Mouse (Mus musculus) intestine, postnatal 0 days (tissue): Measurements from ENCODE around the gene Ppp1r11. TPM values are rescaled to one million over a fixed set of nuclear protein-coding genes. Genes with fewer than 3 reads are reported as not detected.
A peak's percentile ranks its signal among the peaks of the same experiment; 100 is the strongest.

Experiments used
- ATAC-seq: fragments of 200-750 bp; cut with Nextera tagmentation; 2 replicates; pipeline ENCODE4 v1.8.0; 2017; ENCODE audit warnings: mild to moderate bottlenecking, moderate TSS enrichment, moderate library complexity
- H3K27ac ChIP-seq: fragments of 300-500 bp; sonication (generic); 2 replicates; pipeline ENCODE4 v1.5.1; 2014; ENCODE audit warnings: mild to moderate bottlenecking, low read depth, low read length, moderate library complexity
- H3K27me3 ChIP-seq: fragments of 300-500 bp; sonication (generic); replicated peaks from 2 replicates; pipeline ENCODE4 v1.6.1; 2014; ENCODE audit warnings: low read length, mixed read lengths; ENCODE audit not compliant: control insufficient read depth, insufficient read depth
- H3K36me3 ChIP-seq: fragments of 300-500 bp; sonication (generic); 2 replicates; pipeline ENCODE4 v1.6.1; 2014; ENCODE audit warnings: mild to moderate bottlenecking, moderate library complexity; ENCODE audit not compliant: control insufficient read depth, insufficient read depth
- H3K4me1 ChIP-seq: fragments of 300-500 bp; sonication (generic); replicated peaks from 2 replicates; pipeline ENCODE4 v1.6.1; 2014; ENCODE audit warnings: antibody characterized with exemption, low read length, mixed read lengths; ENCODE audit not compliant: control insufficient read depth, insufficient read depth
- H3K4me2 ChIP-seq: fragments of 300-500 bp; sonication (generic); replicated peaks from 2 replicates; pipeline ENCODE4 v1.6.1; 2014; ENCODE audit warnings: low read depth, mild to moderate bottlenecking, moderate library complexity
- H3K4me3 ChIP-seq: fragments of 300-500 bp; sonication (generic); 2 replicates; pipeline ENCODE4 v1.5.1; 2014; ENCODE audit warnings: low read depth, low read length
- H3K9ac ChIP-seq: fragments of 300-500 bp; sonication (generic); 2 replicates; pipeline ENCODE4 v1.6.1; 2014; ENCODE audit warnings: mild to moderate bottlenecking, low read depth, low read length
- H3K9me3 ChIP-seq: fragments of 300-500 bp; sonication (generic); 2 replicates; pipeline ENCODE4 v1.6.1; 2016; ENCODE audit warnings: mixed run types; ENCODE audit not compliant: control insufficient read depth
- CTCF ChIP-seq: sonication (generic); IDR thresholded peaks from 2 replicates; pipeline ENCODE4 v1.5.1; 2016; ENCODE audit warnings: low read depth, mild to moderate bottlenecking, control low read depth, antibody characterized with exemption, moderate library complexity
- WGBS: fragments of 180-500 bp; shearing (Covaris S2); extraction: QIAGEN DNeasy Blood & Tissue Kit; methylation state at CpG from one replicate; pipeline ENCODE4 v1.1.7; 2014; 5-methylcytosine and 5-hydroxymethylcytosine counted together
- polyA plus RNA-seq: library from polyadenylated mRNA; unstranded; fragments of >200 nt; fragmentation: Nextera tagmentation; extraction: Ambion mirVana; gene quantifications from 2 replicates; pipeline ENCODE4 v1.2.1, GENCODE M21; 2015

Ppp1r11 gene
- 91.6 and 96.1 TPM in 2 replicates for polyA plus RNA-seq

GRCm38 (mm10) chr17:36950981-36951947 lies at the start of gene Ppp1r11:
Gene Ppp1r11, minus strand, starts transcription at chr17:36951741.
- peak; percentile 98 for ATAC-seq
- no peaks in the 10 kb centered on the region for H3K27me3 ChIP-seq
- 2% methylated on average over 36 of the region's 36 CpGs for WGBS
- no peaks in the 10 kb centered on the region for H3K9me3 ChIP-seq
- H3K4me1 ChIP-seq, result no peaks in the 10 kb centered on the region
- H3K36me3 ChIP-seq, result peaks cover 23% of the 10 kb centered on the region
- peak within 1 kb of the TSS; percentile 76 for H3K4me3 ChIP-seq
- peak within 1 kb of the TSS; percentile 70; the same call in 1 of the 2 replicates for H3K27ac ChIP-seq
- 0 out of 2 replicates have a peak, but pooled peaks have one; percentile 7 for TF ChIP-seq CTCF
- peak within 1 kb of the TSS; percentile 71 for H3K4me2 ChIP-seq
- H3K9ac ChIP-seq, result peak within 1 kb of the TSS; percentile 61

DNA sequence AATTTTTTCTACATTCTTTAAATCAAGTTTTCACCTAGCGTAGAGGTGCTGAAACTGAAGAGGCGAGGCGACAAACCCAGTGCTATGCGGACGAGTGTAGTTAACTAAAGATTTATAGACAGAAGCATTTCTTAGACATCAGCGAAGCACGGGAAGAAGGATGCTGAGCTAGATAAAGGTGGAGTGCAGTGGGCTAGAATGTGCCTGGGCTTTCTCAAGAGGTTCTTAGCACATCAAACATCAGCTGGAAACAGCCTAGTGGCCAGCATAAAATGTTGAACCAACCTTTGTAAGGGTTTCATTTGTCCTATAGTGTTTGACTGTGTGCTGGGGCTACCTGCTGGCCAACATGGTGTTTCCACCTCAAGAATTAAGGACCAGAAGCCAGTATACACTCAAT lies 49.3 kb upstream of the Ppp1r11 start, which contains the start of gene Zfp57:
TSS of gene Zfp57 (plus strand) at position 301 of the 400 bp plus-strand sequence.
- Histone ChIP-seq H3K4me3 (no peak within 1 kb of the TSS), H3K4me2 (peak within 1 kb of the TSS; percentile 84; the same call in 1 of the 2 replicates), H3K27ac (no peak within 1 kb of the TSS), H3K4me1 (0 out of 2 replicates have a peak, but pooled peaks cover 3% of the 10 kb centered on the region), H3K36me3 (no peaks in the 10 kb centered on the region), H3K9me3 (no peaks in the 10 kb centered on the region), H3K9ac (no peak within 1 kb of the TSS), H3K27me3 (no peaks in the 10 kb centered on the region)
- ATAC-seq, result no peak
- WGBS, result 90% methylated on average over 7 of the region's 7 CpGs
- no peak for TF ChIP-seq CTCF

- ATAC-seq, result no peak
- 0 out of 2 replicates have a peak, but pooled peaks cover 3% of the 10 kb centered on the region for H3K4me1 ChIP-seq
- H3K9ac ChIP-seq, result no peak overlapping the region
- 72% methylated on average over 2 of the region's 2 CpGs for WGBS
- H3K27ac ChIP-seq, result no peak overlapping the region
- H3K36me3 ChIP-seq, result no peaks in the 10 kb centered on the region
- H3K9me3 ChIP-seq, result no peaks in the 10 kb centered on the region
- no peaks in the 10 kb centered on the region for H3K27me3 ChIP-seq
- no peak for TF ChIP-seq CTCF
- H3K4me3 ChIP-seq, result no peak overlapping the region
- no peak overlapping the region for H3K4me2 ChIP-seq
These were observed 46.9 kb upstream of the Ppp1r11 start for GRCm38 (mm10) chr17:36998477-36998876.

GRCm38 (mm10) chr17:36997033-36997735 lies 45.6 kb upstream of the Ppp1r11 start:
- no peaks in the 10 kb centered on the region for H3K27me3 ChIP-seq
- TF ChIP-seq CTCF, result peak; percentile 93
- H3K4me3 ChIP-seq, result no peak overlapping the region
- H3K4me1 ChIP-seq, result no peaks in the 10 kb centered on the region
- H3K36me3 ChIP-seq, result no peaks in the 10 kb centered on the region
- ATAC-seq, result no peak
- H3K9me3 ChIP-seq, result no peaks in the 10 kb centered on the region
- no peak overlapping the region for H3K9ac ChIP-seq
- no peak overlapping the region for H3K4me2 ChIP-seq
- no peak overlapping the region for H3K27ac ChIP-seq
- WGBS, result 26% methylated on average over 7 of the region's 7 CpGs

- ATAC-seq, result no peak
- 63% methylated on average over 3 of the region's 3 CpGs for WGBS
- no peaks in the 10 kb centered on the region for H3K9me3 ChIP-seq
These were observed 43.9 kb upstream of the Ppp1r11 start for GRCm38 (mm10) chr17:36995448-36995847.

GRCm38 (mm10) chr17:36994528-36994927 lies 43.0 kb upstream of the Ppp1r11 start:
- Histone ChIP-seq H3K27ac (no peak overlapping the region), H3K4me1 (no peaks in the 10 kb centered on the region), H3K9ac (no peak overlapping the region), H3K4me2 (no peak overlapping the region), H3K9me3 (no peaks in the 10 kb centered on the region), H3K36me3 (no peaks in the 10 kb centered on the region), H3K27me3 (no peaks in the 10 kb centered on the region), H3K4me3 (no peak overlapping the region)
- TF ChIP-seq CTCF, result no peak
- ATAC-seq, result no peak
- 75% methylated on average over 2 of the region's 2 CpGs for WGBS

More at GRCm38 (mm10) chr17:36995448-36995847, 43.9 kb upstream of the Ppp1r11 start:
- no peak for TF ChIP-seq CTCF
- Histone ChIP-seq H3K27me3 (no peaks in the 10 kb centered on the region), H3K9ac (no peak overlapping the region), H3K4me3 (no peak overlapping the region), H3K4me1 (no peaks in the 10 kb centered on the region), H3K27ac (no peak overlapping the region), H3K4me2 (no peak overlapping the region), H3K36me3 (no peaks in the 10 kb centered on the region)
